Mouse (Mus musculus): ENCODE measurements around the gene Usp48. TPM values are rescaled to one million over a fixed set of nuclear protein-coding genes. Genes with fewer than 3 reads are reported as not detected.

Gene Usp48
- polyA plus RNA-seq, 1 experiment from 2014 or later: 70.6 TPM

DNA sequence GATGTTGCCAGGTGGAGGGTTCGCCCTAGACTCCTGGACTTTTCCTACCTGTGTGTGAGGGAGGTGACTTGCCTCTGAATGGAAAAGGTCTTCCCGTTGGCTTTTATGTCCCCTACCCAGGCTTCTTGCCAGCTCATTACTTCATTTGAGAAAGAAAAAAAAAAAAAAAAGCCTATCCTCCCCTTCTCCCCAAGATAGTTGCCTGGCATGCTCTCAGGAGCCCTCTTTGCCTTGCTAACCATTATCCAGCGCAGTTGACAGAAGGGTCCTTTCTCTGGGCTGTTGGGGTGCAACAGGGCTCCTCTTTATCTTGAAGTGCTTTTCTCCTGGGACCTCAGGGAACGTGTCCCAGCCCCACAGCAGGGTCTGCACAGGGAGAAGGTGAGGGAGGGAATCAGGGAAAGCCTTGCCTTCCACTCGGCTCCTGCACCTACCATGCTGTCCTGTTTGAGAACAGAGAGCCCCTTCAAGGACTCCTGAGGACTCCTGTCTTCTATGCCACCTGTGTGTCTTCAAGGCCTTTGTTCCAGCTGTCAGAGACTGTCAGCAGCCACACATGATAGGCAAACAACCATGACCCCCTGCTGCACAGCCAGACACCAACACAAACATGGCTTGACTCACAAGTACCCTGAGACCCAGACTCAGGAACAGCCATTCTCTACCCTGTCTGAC, 72.9 kb downstream of the Usp48 start:
- Histone ChIP-seq H3K27me3 (replicated peaks) (no peaks in the 10 kb centered on the region), H3K9me3 (no peaks in the 10 kb centered on the region), H3K4me1 (peaks cover 50% of the 10 kb centered on the region), H3K4me3 (no peak overlapping the region), H3K27ac (no peak overlapping the region), H3K36me3 (replicated peaks) (no peaks in the 10 kb centered on the region), H3K4me2 (peak overlapping the region; percentile 67; the same call in 1 of the 2 replicates), H3K9ac (no peak overlapping the region)
- 55% methylated on average over 5 of the region's 5 CpGs for WGBS
- ATAC-seq (replicated peaks): no peak

DNA sequence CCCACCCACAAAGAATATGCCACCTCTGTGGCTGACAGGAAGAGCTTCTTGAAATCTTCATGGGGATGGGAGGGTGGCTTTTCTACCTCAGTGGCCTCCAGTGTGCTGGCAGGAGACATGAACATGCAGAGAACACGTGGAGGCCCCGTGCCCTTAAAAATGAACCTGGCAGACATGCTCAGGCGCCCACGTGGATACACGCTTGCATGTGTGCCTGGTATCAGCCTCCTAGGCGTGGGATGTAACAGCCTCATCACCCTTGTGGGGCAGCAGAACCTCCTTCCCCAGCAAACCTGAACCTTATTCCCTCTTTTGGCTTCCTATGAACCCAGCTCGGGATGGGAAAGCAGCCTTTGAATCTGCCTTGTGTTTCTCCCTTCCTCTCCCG, 73.4 kb downstream of the Usp48 start:
- peak overlapping the region; percentile 36; the same call in 1 of the 2 replicates for H3K27ac ChIP-seq
- no peak overlapping the region for H3K4me3 ChIP-seq
- peak overlapping the region; percentile 67 for H3K4me2 ChIP-seq
- peaks cover 45% of the 10 kb centered on the region for H3K4me1 ChIP-seq
- WGBS: 69% methylated on average over 8 of the region's 8 CpGs
- no peaks in the 10 kb centered on the region for H3K36me3 ChIP-seq (replicated peaks)
- H3K9ac ChIP-seq: no peak overlapping the region
- H3K9me3 ChIP-seq: no peaks in the 10 kb centered on the region
- no peaks in the 10 kb centered on the region for H3K27me3 ChIP-seq (replicated peaks)
- ATAC-seq (replicated peaks): no peak

DNA sequence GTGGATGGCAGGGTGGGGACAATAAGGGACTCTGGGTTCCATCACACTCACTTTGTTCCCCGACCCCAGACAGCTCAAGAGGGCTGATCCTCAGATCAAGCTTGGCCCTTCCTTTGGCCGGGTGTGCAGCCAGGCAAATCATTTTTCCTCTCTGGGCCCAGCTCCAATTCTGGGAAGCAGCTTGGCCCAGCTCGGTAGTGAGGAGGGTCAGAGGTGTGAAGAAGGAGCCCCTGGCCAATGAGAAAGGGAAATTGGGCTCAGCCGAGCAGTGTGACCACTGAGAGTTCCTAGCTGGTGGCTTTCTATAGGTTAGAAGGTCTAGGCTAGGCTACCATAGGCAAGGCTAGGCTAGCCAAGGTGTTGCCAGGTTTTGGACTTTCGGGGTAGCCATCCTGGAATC, 74.2 kb downstream of the Usp48 start:
- Histone ChIP-seq H3K27me3 (replicated peaks) (no peaks in the 10 kb centered on the region), H3K4me3 (no peak overlapping the region), H3K36me3 (replicated peaks) (no peaks in the 10 kb centered on the region), H3K4me1 (peaks cover 43% of the 10 kb centered on the region), H3K9me3 (no peaks in the 10 kb centered on the region), H3K4me2 (peak overlapping the region; percentile 67; the same call in 1 of the 2 replicates), H3K27ac (peak overlapping the region; percentile 36; the same call in 1 of the 2 replicates), H3K9ac (no peak overlapping the region)
- no peak for ATAC-seq (replicated peaks)
- 36% methylated on average over 5 of the region's 5 CpGs for WGBS

DNA sequence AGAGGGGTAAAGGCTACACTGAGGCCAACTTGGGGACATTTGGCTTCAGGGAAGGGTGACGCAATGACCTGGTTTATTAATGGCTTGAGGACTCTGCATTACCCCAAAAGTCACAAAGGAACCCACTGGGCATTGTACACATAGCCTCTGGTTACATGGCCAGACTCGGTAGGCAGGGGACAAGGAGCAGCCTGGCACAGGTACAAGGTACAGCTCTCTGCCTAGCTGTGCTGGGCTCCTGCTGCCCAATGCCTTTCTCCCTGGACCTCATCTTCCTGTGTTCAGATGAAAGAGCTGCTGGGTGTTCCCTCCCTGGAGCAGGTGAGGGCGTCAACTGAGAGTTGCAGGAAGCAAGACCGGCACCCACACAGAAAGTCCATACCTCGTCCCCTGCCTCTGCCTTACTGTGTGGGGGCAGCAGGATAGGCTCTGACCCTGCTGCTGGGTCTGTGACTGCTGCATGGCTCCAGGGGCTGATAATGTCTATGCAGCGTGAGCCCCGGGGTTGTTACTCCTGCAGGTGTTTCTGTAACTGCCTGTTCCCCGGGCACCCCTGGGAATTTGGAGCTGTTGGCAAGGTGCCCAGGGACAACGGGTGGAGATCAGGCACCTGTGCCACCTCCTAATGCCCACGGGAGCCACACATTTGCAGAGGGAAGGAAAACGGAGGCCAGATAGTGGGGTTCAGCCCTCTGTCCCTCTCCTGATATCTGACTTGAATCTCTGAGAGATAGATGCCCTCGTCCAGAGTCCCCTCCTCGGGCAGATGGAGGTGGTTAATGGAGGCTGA, 78.4 kb downstream of the Usp48 start:
- Histone ChIP-seq H3K4me2 (no peak overlapping the region), H3K27ac (no peak overlapping the region), H3K36me3 (replicated peaks) (no peaks in the 10 kb centered on the region), H3K9ac (no peak overlapping the region), H3K4me1 (peaks cover 23% of the 10 kb centered on the region), H3K4me3 (no peak overlapping the region), H3K9me3 (no peaks in the 10 kb centered on the region), H3K27me3 (replicated peaks) (no peaks in the 10 kb centered on the region)
- ATAC-seq (replicated peaks): no peak
- 76% methylated on average over 13 of the region's 13 CpGs for WGBS

DNA sequence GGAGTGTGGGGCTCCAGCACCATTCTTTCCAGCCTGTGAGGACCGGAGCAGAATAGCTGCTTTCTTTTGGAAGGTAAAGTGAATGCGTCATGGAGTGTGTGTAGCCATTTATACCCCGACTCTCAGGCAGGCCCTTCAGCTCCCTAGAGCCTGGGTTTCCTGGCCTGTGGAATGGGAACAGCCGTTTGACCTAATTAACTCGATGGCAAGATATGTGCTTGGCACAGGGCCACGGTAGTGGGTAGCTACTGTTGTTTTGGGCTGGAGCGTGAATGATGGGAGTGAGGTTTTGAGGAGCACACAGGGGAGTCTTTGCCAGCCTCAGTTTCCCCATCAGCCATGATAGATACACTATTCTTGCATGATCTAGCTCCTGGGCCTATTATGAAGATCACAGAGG, 82.0 kb downstream of the Usp48 start:
- no peak overlapping the region for H3K27ac ChIP-seq

DNA sequence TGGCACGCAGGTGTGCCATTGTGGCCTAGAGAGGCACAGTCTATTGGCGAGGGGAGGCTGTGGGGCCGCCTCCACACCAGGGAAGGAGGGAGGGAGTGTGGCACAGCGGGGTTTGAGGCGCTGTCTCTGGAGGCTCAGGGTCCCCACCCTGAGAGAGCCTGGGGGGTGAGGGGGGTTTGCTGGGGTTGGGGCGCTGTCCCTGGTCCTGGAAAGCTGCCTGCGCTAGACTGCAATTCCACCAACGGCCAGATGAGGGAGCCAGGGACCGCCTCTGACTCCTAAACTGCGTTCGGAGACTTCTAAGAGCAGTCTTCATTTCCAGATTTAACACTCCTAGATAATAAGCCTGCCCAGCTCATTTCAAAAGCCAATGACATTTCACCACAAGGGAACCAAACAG, 82.5 kb downstream of the Usp48 start:
- Histone ChIP-seq H3K4me3 (no peak overlapping the region), H3K4me1 (peaks cover 17% of the 10 kb centered on the region), H3K9me3 (no peaks in the 10 kb centered on the region), H3K4me2 (no peak overlapping the region), H3K36me3 (replicated peaks) (no peaks in the 10 kb centered on the region), H3K27ac (no peak overlapping the region), H3K27me3 (replicated peaks) (0 out of 2 replicates have a peak, but pooled peaks cover 3% of the 10 kb centered on the region), H3K9ac (no peak overlapping the region)
- WGBS: 9% methylated on average over 11 of the region's 11 CpGs
- ATAC-seq (replicated peaks): peak; percentile 28

More for the DNA sequence above, 82.0 kb downstream of the Usp48 start:
- Histone ChIP-seq H3K9ac (no peak overlapping the region), H3K4me3 (no peak overlapping the region), H3K4me1 (peaks cover 12% of the 10 kb centered on the region), H3K9me3 (no peaks in the 10 kb centered on the region), H3K27me3 (replicated peaks) (0 out of 2 replicates have a peak, but pooled peaks cover 3% of the 10 kb centered on the region), H3K36me3 (replicated peaks) (no peaks in the 10 kb centered on the region), H3K4me2 (no peak overlapping the region)
- no peak for ATAC-seq (replicated peaks)
- 52% methylated on average over 7 of the region's 7 CpGs for WGBS

DNA sequence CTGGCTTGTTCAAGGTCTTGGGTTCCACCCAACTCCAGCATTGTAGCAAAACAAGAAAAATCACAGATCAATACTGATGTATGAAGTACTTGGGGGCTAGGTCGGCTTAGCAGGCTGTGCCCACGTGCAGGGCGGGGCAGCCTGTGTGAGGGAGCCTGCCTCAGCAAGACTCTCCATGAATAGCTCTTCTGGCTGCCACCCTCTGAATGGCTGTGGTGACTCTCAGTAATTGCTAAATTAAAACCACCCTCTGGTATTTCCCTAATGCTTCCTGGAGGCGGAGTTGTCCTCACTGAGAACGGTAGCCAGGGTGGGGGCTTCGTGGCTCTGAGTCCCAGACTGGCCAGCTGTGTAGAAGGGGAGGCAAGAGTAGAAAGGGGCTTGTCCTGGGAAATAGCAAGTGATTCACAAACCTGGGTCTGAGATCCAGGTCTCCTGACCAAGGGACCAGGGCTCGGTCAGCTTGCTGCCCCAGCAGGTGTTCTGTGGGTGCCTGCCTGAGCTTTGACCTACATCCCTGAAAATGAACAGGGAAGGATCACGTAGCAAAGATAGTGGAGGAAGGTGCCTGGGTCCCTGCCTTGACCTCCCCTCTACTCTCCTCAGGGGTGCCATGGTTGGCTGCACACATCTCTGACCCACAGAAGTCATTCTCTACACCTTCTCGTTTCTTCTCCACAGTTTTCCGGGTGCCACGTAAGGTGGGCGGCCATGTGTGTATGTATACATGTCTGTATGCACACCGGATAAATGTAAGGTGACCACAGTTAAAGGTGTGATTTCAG, 83.3 kb downstream of the Usp48 start:
- Histone ChIP-seq H3K4me2 (no peak overlapping the region), H3K36me3 (replicated peaks) (no peaks in the 10 kb centered on the region), H3K27ac (no peak overlapping the region), H3K4me1 (peaks cover 25% of the 10 kb centered on the region), H3K27me3 (replicated peaks) (0 out of 2 replicates have a peak, but pooled peaks cover 3% of the 10 kb centered on the region), H3K4me3 (no peak overlapping the region), H3K9ac (no peak overlapping the region), H3K9me3 (no peaks in the 10 kb centered on the region)
- WGBS: 67% methylated on average over 13 of the region's 13 CpGs
- no peak for ATAC-seq (replicated peaks)

DNA sequence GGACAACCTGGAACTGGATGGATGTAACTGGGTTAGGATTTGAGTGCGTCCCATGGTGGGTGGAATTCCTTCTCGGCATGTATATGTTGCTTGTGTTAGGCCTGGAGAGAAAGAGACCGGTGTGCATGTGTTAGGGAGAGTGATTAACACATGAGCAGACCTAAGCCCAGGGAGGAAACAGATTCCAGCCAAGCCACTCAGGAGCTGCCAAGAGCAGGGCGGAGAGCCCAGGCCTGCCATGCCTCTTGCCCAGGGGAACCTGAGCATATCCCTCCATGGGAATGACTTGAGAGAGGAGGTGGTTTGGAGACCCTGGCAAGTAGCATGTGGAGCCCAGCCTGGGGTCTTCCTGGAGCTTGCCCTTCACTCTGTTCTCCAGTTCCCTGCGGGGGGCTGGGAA, 84.4 kb downstream of the Usp48 start:
- Histone ChIP-seq H3K27me3 (replicated peaks) (0 out of 2 replicates have a peak, but pooled peaks cover 3% of the 10 kb centered on the region), H3K36me3 (replicated peaks) (no peaks in the 10 kb centered on the region), H3K4me1 (peaks cover 27% of the 10 kb centered on the region), H3K9ac (no peak overlapping the region), H3K27ac (no peak overlapping the region), H3K4me2 (no peak overlapping the region), H3K4me3 (no peak overlapping the region), H3K9me3 (no peaks in the 10 kb centered on the region)
- 87% methylated on average over 5 of the region's 5 CpGs for WGBS
- no peak for ATAC-seq (replicated peaks)

DNA sequence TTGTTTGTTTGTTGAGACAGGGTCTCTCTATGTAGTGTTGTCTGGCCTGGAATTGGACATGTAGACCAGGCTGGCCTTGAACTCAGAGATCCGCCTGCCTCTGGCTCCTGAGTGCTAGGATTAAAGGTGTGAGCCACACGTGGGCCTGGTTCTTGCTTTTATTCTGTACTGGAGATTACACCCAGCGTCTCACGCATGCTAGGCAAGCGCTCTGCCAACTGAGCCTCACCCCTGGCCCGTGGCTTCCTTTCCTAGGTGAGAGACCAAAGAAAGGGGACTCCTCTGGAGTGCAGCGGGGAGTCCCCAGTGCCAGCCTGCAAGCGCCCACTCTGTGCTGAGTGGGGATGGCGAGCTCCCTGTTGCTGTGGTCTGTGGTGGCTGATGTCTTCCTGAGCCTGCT, 85.0 kb downstream of the Usp48 start:
- ATAC-seq (replicated peaks): no peak
- Histone ChIP-seq H3K27ac (no peak overlapping the region), H3K4me2 (no peak overlapping the region), H3K27me3 (replicated peaks) (0 out of 2 replicates have a peak, but pooled peaks cover 3% of the 10 kb centered on the region), H3K4me1 (peaks cover 27% of the 10 kb centered on the region), H3K4me3 (no peak overlapping the region), H3K36me3 (replicated peaks) (no peaks in the 10 kb centered on the region), H3K9me3 (no peaks in the 10 kb centered on the region), H3K9ac (no peak overlapping the region)
- WGBS: 79% methylated on average over 9 of the region's 9 CpGs

DNA sequence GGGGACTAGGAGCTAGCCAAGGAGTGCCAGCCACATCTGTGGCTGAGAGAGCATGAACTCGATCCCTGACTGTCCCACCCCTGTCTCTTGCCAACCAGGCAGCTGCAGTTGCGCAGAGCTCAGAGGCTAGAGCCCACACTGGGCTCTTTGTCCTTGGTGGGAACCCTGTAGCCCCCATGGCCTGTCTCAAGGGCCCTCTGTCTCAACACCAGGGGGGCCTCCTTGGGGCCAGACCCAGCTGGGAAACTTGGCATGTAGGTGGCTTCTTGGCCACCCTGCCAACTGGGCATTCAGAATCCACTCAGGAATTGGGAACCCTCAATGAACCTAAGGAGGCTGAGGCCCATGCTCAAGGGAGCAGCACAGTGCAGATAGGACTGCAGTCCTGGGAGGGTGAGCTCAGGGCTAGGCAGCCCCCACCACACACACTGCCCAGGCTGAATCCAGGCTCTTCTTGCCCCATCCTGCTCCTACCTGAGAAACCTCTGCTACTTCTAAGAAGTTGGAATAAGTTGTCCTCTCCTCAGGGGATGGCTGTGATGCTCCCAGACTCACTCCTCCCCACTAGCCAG, 86.5 kb downstream of the Usp48 start:
- peaks cover 27% of the 10 kb centered on the region for H3K4me1 ChIP-seq
- 0 out of 2 replicates have a peak, but pooled peaks cover 5% of the 10 kb centered on the region for H3K27me3 ChIP-seq (replicated peaks)
- 73% methylated on average over 2 of the region's 2 CpGs for WGBS
- ATAC-seq (replicated peaks): no peak
- no peak overlapping the region for H3K4me3 ChIP-seq
- H3K9ac ChIP-seq: no peak overlapping the region
- no peaks in the 10 kb centered on the region for H3K9me3 ChIP-seq
- peak overlapping the region; percentile 56; the same call in 1 of the 2 replicates for H3K27ac ChIP-seq
- H3K4me2 ChIP-seq: no peak overlapping the region
- H3K36me3 ChIP-seq (replicated peaks): no peaks in the 10 kb centered on the region

DNA sequence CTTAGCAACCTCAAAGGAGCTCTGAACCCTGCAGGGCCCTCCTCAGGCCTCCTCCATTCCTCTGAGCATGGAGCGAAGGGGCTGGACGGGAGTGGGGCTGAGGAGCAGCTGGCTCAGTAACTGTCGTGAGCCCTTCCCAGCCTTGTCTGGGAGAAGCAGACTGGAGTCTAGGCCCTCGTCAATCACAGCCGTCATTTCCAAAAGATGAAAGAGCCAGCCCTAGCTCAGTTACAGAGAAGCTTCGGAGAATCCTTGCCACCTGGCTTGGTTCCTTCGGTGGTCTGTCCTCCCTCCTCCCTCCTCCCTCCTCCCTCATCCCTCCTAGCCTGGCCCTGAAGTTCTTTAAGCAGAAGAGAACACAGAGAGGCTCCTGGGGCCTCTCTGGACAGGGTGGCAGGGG, 87.2 kb downstream of the Usp48 start:
- no peak for ATAC-seq (replicated peaks)
- Histone ChIP-seq H3K27me3 (replicated peaks) (0 out of 2 replicates have a peak, but pooled peaks cover 5% of the 10 kb centered on the region), H3K9ac (no peak overlapping the region), H3K9me3 (no peaks in the 10 kb centered on the region), H3K4me2 (no peak overlapping the region; the same call in 1 of the 2 replicates), H3K36me3 (replicated peaks) (no peaks in the 10 kb centered on the region), H3K4me3 (no peak overlapping the region), H3K27ac (peak overlapping the region; percentile 56), H3K4me1 (peaks cover 29% of the 10 kb centered on the region)
- WGBS: 24% methylated on average over 7 of the region's 7 CpGs

All from midbrain, embryonic 15.5 days (tissue).